ENCODE assay signal across 29 mouse cellular contexts in the genomic region with DNA sequence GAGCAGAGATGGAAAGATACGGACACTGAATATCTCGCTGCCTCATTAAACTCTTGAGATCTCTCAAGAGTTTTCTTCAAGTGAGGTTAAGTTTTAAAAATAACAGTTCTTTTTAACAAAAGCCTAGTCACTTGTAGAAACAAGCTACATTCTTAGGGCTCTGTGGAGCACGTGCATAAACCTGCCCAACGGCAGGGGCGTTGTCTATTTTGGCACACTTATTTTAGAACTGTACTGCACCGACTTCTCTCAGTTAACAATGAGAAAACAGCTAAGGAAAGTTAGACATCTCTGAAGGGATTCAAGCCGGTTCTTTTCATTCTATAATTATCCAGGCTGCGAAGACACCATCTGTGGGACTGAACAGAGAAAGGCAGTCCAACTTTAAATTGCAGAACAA.
DNase-seq lines count a peak whose midpoint lies in the region; ATAC-seq lines count a peak whose summit lies in the region.
"Had no signal": no experiment of that assay in that cellular context is flagged by ENCODE, and none has a peak within 500 bp of the region (broad histone marks: within the 10 kb centered on the region; RNA-seq: fewer than 3 reads in every experiment).

No protein-coding gene starts in this region.

- peaks cover 4% of the 10 kb centered on the region for H3K4me1 ChIP-seq in lung, embryonic 16.5 days (replicated peaks; ENCODE audit: control insufficient read depth, insufficient read depth, low read length)
- no peaks in the 10 kb centered on the region for H3K4me1 ChIP-seq in embryonic facial prominence, embryonic 15.5 days
- H3K4me1 ChIP-seq: forebrain, embryonic 12.5 days; liver, embryonic 15.5 days; midbrain, embryonic 13.5 days; neural tube, embryonic 13.5 days had no signal

- no peak overlapping the region for H3K9ac ChIP-seq in lung, embryonic 16.5 days (ENCODE audit: low read length)
- no peak overlapping the region for H3K9ac ChIP-seq in embryonic facial prominence, embryonic 15.5 days
- H3K9ac ChIP-seq: forebrain, embryonic 12.5 days; heart, embryonic 12.5 days; hindbrain, embryonic 14.5 days; limb, embryonic 12.5 days; liver, embryonic 15.5 days; lung, embryonic 15.5 days; midbrain, embryonic 13.5 days; neural tube, embryonic 13.5 days had no signal

- H3K36me3 ChIP-seq in lung, embryonic 16.5 days (ENCODE audit: control insufficient read depth, insufficient read depth, low read length) = no peaks in the 10 kb centered on the region
- no peaks in the 10 kb centered on the region for H3K36me3 ChIP-seq in embryonic facial prominence, embryonic 15.5 days
- H3K36me3 ChIP-seq: forebrain, embryonic 12.5 days; heart, embryonic 12.5 days; limb, embryonic 12.5 days; liver, embryonic 15.5 days; lung, embryonic 15.5 days; midbrain, embryonic 13.5 days; neural tube, embryonic 13.5 days had no signal

- intact Hi-C loops in heart, postnatal 36 days (cut with DNase I) = no loop called here

- no peaks in the 10 kb centered on the region for H3K9me3 ChIP-seq in lung, embryonic 16.5 days (ENCODE audit: control insufficient read depth, low read length)
- no peaks in the 10 kb centered on the region for H3K9me3 ChIP-seq in embryonic facial prominence, embryonic 15.5 days (replicated peaks)
- H3K9me3 ChIP-seq: forebrain, embryonic 12.5 days; heart, embryonic 12.5 days; limb, embryonic 12.5 days; liver, embryonic 15.5 days; lung, embryonic 15.5 days; midbrain, embryonic 13.5 days; neural tube, embryonic 13.5 days had no signal

- H3K4me3 ChIP-seq in lung, embryonic 16.5 days (ENCODE audit: low read length) = no peak overlapping the region
- no peak overlapping the region for H3K4me3 ChIP-seq in embryonic facial prominence, embryonic 15.5 days (replicated peaks)
- H3K4me3 ChIP-seq: erythroblast, embryonic 14.5 days; forebrain, embryonic 12.5 days; heart, adult 2 months; heart, embryonic 12.5 days; limb, embryonic 12.5 days; liver, embryonic 15.5 days; lung, embryonic 15.5 days; midbrain, embryonic 13.5 days; neural tube, embryonic 13.5 days had no signal

- WGBS in lung, embryonic 16.5 days = 54% methylated on average over 8 of the region's 8 CpGs
- WGBS in embryonic facial prominence, embryonic 15.5 days = 48% methylated on average over 8 of the region's 8 CpGs

- DNase-seq in heart, adult 11 months = peak; percentile 28
- no peak for DNase-seq in heart, postnatal 36 days
- DNase-seq in lung, adult 18-20 months = no peak
- peak; percentile 21 for DNase-seq in brain, adult 2 months (ENCODE audit: low read depth, low spot score)
- no peak for DNase-seq in adrenal gland, postnatal 25 days
- DNase-seq: adrenal gland, postnatal 14 days; cerebellum, adult 2 months; cerebellum, postnatal 25 days; gastrocnemius, postnatal 25 days; heart, adult 2 months; kidney, adult 9 months; kidney, postnatal 10 days; retina, postnatal 1 day; spleen, adult 18-20 months; thymus, postnatal 4 days had no signal

- no peak overlapping the region for H3K27ac ChIP-seq in lung, embryonic 16.5 days (ENCODE audit: low read length)
- no peak overlapping the region for H3K27ac ChIP-seq in embryonic facial prominence, embryonic 15.5 days (replicated peaks)
- H3K27ac ChIP-seq: forebrain, embryonic 12.5 days; heart, adult 2 months; hindbrain, embryonic 14.5 days; limb, embryonic 12.5 days; liver, embryonic 15.5 days; lung, embryonic 15.5 days; macrophage; midbrain, embryonic 13.5 days; neural tube, embryonic 13.5 days had no signal

- H3K4me2 ChIP-seq in lung, embryonic 16.5 days (ENCODE audit: low read depth, low read length) = no peak overlapping the region
- H3K4me2 ChIP-seq in embryonic facial prominence, embryonic 15.5 days (replicated peaks) = no peak overlapping the region
- H3K4me2 ChIP-seq: forebrain, embryonic 12.5 days; heart, embryonic 12.5 days; hindbrain, embryonic 14.5 days; limb, embryonic 12.5 days; liver, embryonic 15.5 days; lung, embryonic 15.5 days; midbrain, embryonic 13.5 days; neural tube, embryonic 13.5 days had no signal

- no peaks in the 10 kb centered on the region for H3K27me3 ChIP-seq in lung, embryonic 16.5 days (ENCODE audit: control insufficient read depth, insufficient read depth, low read depth, low read length)
- H3K27me3 ChIP-seq in embryonic facial prominence, embryonic 15.5 days = no peaks in the 10 kb centered on the region
- H3K27me3 ChIP-seq: forebrain, embryonic 12.5 days; heart, embryonic 12.5 days; limb, embryonic 12.5 days; liver, embryonic 15.5 days; lung, embryonic 15.5 days; midbrain, embryonic 13.5 days; neural tube, embryonic 13.5 days had no signal

- peak; percentile 70; the same call in 1 of the 2 replicates for ATAC-seq in lung, embryonic 16.5 days (ENCODE audit: low read depth)
- ATAC-seq in embryonic facial prominence, embryonic 15.5 days (ENCODE audit: insufficient number of reproducible peaks, low FRiP score, low TSS enrichment, low read depth) = peak; percentile 29; the same call in 1 of the 2 replicates
- ATAC-seq: CD4-positive, CD25-positive, alpha-beta regulatory T cell, adult 4 months; intestine, postnatal 0 days; midbrain, embryonic 13.5 days had no signal

Comparison
In these comparisons a context has a peak if more than half of its experiments do, and no peak if none do; other contexts are left out.
1. DNase-seq: peak in heart, adult 11 months (single experiment) and brain, adult 2 months (single experiment); none in heart, postnatal 36 days (0 of 2), lung, adult 18-20 months (0 of 2) and adrenal gland, postnatal 25 days (single experiment).